In genomic region chr15:97412308-97412707, GRCm38 (mm10) we compare ENCODE assay signal across 27 mouse cellular contexts.
"Had no signal": no experiment of that assay in that cellular context is flagged by ENCODE, and none has a peak within 500 bp of the region (broad histone marks: within the 10 kb centered on the region; RNA-seq: fewer than 3 reads in every experiment).

No protein-coding gene starts in this region.

- H3K27me3 ChIP-seq: embryonic facial prominence, embryonic 12.5 days; embryonic facial prominence, embryonic 13.5 days; embryonic facial prominence, embryonic 15.5 days; forebrain, embryonic 12.5 days; forebrain, embryonic 13.5 days; forebrain, embryonic 15.5 days had no signal

- ATAC-seq: forebrain, embryonic 13.5 days; forebrain, embryonic 14.5 days; forebrain, embryonic 15.5 days; forebrain, embryonic 16.5 days; forebrain, postnatal 0 days had no signal

- H3K4me2 ChIP-seq: embryonic facial prominence, embryonic 12.5 days; embryonic facial prominence, embryonic 13.5 days; embryonic facial prominence, embryonic 15.5 days; forebrain, embryonic 12.5 days; forebrain, embryonic 13.5 days; forebrain, embryonic 15.5 days had no signal

- H3K9me3 ChIP-seq: embryonic facial prominence, embryonic 10.5 days; embryonic facial prominence, embryonic 15.5 days had no signal

- H3K4me1 ChIP-seq: forebrain, embryonic 10.5 days; forebrain, embryonic 12.5 days; forebrain, embryonic 13.5 days had no signal

- DNase-seq: cerebellum, adult 2 months; cerebellum, adult 8-10 months; cerebellum, adult 9-10 months; cerebellum, adult 9-11 months; cerebellum, postnatal 25 days; cerebellum, postnatal 36 days; embryo, embryonic 11 days; forebrain, postnatal 0 days; gastrocnemius, adult 2 months; gastrocnemius, postnatal 10 days; gastrocnemius, postnatal 14 days; gastrocnemius, postnatal 25 days; gastrocnemius, postnatal 36 days; heart, adult 11 months; heart, adult 18-20 months; heart, adult 2 months had no signal

- H3K36me3 ChIP-seq: embryonic facial prominence, embryonic 10.5 days; embryonic facial prominence, embryonic 12.5 days; embryonic facial prominence, embryonic 13.5 days; embryonic facial prominence, embryonic 15.5 days; forebrain, embryonic 10.5 days; forebrain, embryonic 12.5 days; forebrain, embryonic 15.5 days had no signal

- H3K4me3 ChIP-seq: embryonic facial prominence, embryonic 10.5 days; embryonic facial prominence, embryonic 12.5 days; embryonic facial prominence, embryonic 13.5 days; embryonic facial prominence, embryonic 15.5 days; erythroblast, embryonic 14.5 days; forebrain, embryonic 10.5 days; forebrain, embryonic 12.5 days; forebrain, embryonic 13.5 days; forebrain, embryonic 15.5 days; gastrocnemius, adult 2 months; heart, adult 2 months had no signal

- H3K27ac ChIP-seq: embryonic facial prominence, embryonic 10.5 days; embryonic facial prominence, embryonic 12.5 days; embryonic facial prominence, embryonic 13.5 days; embryonic facial prominence, embryonic 15.5 days; forebrain, embryonic 10.5 days; forebrain, embryonic 12.5 days; forebrain, embryonic 13.5 days; forebrain, embryonic 15.5 days; gastrocnemius, adult 2 months; heart, adult 2 months had no signal

- H3K9ac ChIP-seq: embryonic facial prominence, embryonic 12.5 days; embryonic facial prominence, embryonic 13.5 days; embryonic facial prominence, embryonic 15.5 days; forebrain, embryonic 12.5 days; forebrain, embryonic 13.5 days; forebrain, embryonic 15.5 days; forebrain, postnatal 0 days had no signal
